Comparison of ENCODE assay signal across 8 mouse cellular contexts in genomic region chr2:59611831-59612732, GRCm38 (mm10). TPM values are rescaled to one million over a fixed set of nuclear protein-coding genes. Genes with fewer than 3 reads are reported as not detected.
A peak's percentile ranks its signal among the peaks of the same experiment; 100 is the strongest.
DNase-seq lines count a peak whose midpoint lies in the region; ATAC-seq and TF ChIP-seq lines count a peak whose summit lies in the region.

Gene Tanc1 (plus strand): TSS chr2:59612042.

- no peak for ATAC-seq in erythroblast, adult 5-6 weeks (replicated peaks; ENCODE audit: low FRiP score, poor library complexity, severe bottlenecking)
- ATAC-seq in embryonic facial prominence, embryonic 12.5 days (ENCODE audit: insufficient number of reproducible peaks, insufficient read depth, low FRiP score, low TSS enrichment) = peak; percentile 91
- peak; percentile 83 for ATAC-seq in limb, embryonic 14.5 days (ENCODE audit: low FRiP score, low read depth)
- peak; percentile 91 for ATAC-seq in midbrain, embryonic 15.5 days (replicated peaks)

- DNase-seq in heart, adult 8-10 months (ENCODE audit: low spot score) = peak; percentile 87
- DNase-seq in kidney, adult 8-10 months = peak; percentile 89 to 91
- peak; percentile 81 for DNase-seq in limb, embryonic 14.5 days (ENCODE audit: low spot score)
- DNase-seq in spleen, postnatal 10 days (ENCODE audit: low spot score in 2 of 2) = peak; percentile 17 to 63

- H3K36me3 ChIP-seq in erythroblast, embryonic 14.5 days (ENCODE audit: control insufficient read depth) = no peaks in the 10 kb centered on the region
- H3K36me3 ChIP-seq in embryonic facial prominence, embryonic 12.5 days = no peaks in the 10 kb centered on the region
- no peaks in the 10 kb centered on the region for H3K36me3 ChIP-seq in limb, embryonic 14.5 days (ENCODE audit: control insufficient read depth, insufficient read depth, low read length)
- H3K36me3 ChIP-seq in midbrain, embryonic 15.5 days (replicated peaks) = no peaks in the 10 kb centered on the region

- peak within 1 kb of the TSS; percentile 97 for H3K27ac ChIP-seq in embryonic facial prominence, embryonic 12.5 days
- peak within 1 kb of the TSS; percentile 88 for H3K27ac ChIP-seq in limb, embryonic 14.5 days (replicated peaks; ENCODE audit: low read depth, low read length)
- peak within 1 kb of the TSS; percentile 63 for H3K27ac ChIP-seq in midbrain, embryonic 15.5 days

- under 1% methylated on average over 86 of the region's 99 CpGs for WGBS in embryonic facial prominence, embryonic 12.5 days
- WGBS in limb, embryonic 14.5 days = 1% methylated on average over 73 of the region's 99 CpGs
- WGBS in midbrain, embryonic 15.5 days = under 1% methylated on average over 97 of the region's 99 CpGs

- peak within 1 kb of the TSS; percentile 86 for H3K4me2 ChIP-seq in embryonic facial prominence, embryonic 12.5 days (replicated peaks)
- H3K4me2 ChIP-seq in limb, embryonic 14.5 days (replicated peaks; ENCODE audit: low read depth, low read length, severe bottlenecking) = peak within 1 kb of the TSS; percentile 89
- H3K4me2 ChIP-seq in midbrain, embryonic 15.5 days = peak within 1 kb of the TSS; percentile 100

- H3K4me1 ChIP-seq in erythroblast, embryonic 14.5 days (ENCODE audit: control insufficient read depth) = no peaks in the 10 kb centered on the region; the same call in 1 of the 2 replicates
- peaks cover 60% of the 10 kb centered on the region for H3K4me1 ChIP-seq in embryonic facial prominence, embryonic 12.5 days
- H3K4me1 ChIP-seq in limb, embryonic 14.5 days (ENCODE audit: control insufficient read depth, insufficient read depth, low read length) = peaks cover 60% of the 10 kb centered on the region
- H3K4me1 ChIP-seq in midbrain, embryonic 15.5 days = peaks cover 28% of the 10 kb centered on the region

- H3K9me3 ChIP-seq in erythroblast, embryonic 14.5 days (ENCODE audit: control insufficient read depth, low read length) = no peaks in the 10 kb centered on the region; the same call in 1 of the 2 replicates
- no peaks in the 10 kb centered on the region for H3K9me3 ChIP-seq in embryonic facial prominence, embryonic 12.5 days
- H3K9me3 ChIP-seq in limb, embryonic 14.5 days (ENCODE audit: control insufficient read depth, low read length) = no peaks in the 10 kb centered on the region
- no peaks in the 10 kb centered on the region for H3K9me3 ChIP-seq in midbrain, embryonic 15.5 days

- H3K9ac ChIP-seq in embryonic facial prominence, embryonic 12.5 days = peak within 1 kb of the TSS; percentile 88
- H3K9ac ChIP-seq in limb, embryonic 14.5 days (ENCODE audit: low read depth, low read length, severe bottlenecking) = peak within 1 kb of the TSS; percentile 88
- H3K9ac ChIP-seq in midbrain, embryonic 15.5 days = peak within 1 kb of the TSS; percentile 43

- 0 out of 2 replicates have a peak, but pooled peaks have one; percentile 40 for TF ChIP-seq POLR2A in limb, embryonic 14.5 days (IDR thresholded peaks at IDR 0.05; ENCODE audit: borderline replicate concordance, extremely low read depth, insufficient read depth, insufficient read length)

- H3K4me3 ChIP-seq in erythroblast, embryonic 14.5 days (replicated peaks) = peak within 1 kb of the TSS; percentile 59
- H3K4me3 ChIP-seq in embryonic facial prominence, embryonic 12.5 days = peak within 1 kb of the TSS; percentile 84
- H3K4me3 ChIP-seq in limb, embryonic 14.5 days (replicated peaks; ENCODE audit: low read length) = peak within 1 kb of the TSS; percentile 94
- H3K4me3 ChIP-seq in midbrain, embryonic 15.5 days = peak within 1 kb of the TSS; percentile 55

- peaks cover 59% of the 10 kb centered on the region for H3K27me3 ChIP-seq in erythroblast, embryonic 14.5 days (ENCODE audit: control insufficient read depth)
- no peaks in the 10 kb centered on the region for H3K27me3 ChIP-seq in embryonic facial prominence, embryonic 12.5 days
- no peaks in the 10 kb centered on the region for H3K27me3 ChIP-seq in limb, embryonic 14.5 days (ENCODE audit: control insufficient read depth, insufficient read depth, low read length)
- H3K27me3 ChIP-seq in midbrain, embryonic 15.5 days (replicated peaks) = peaks cover 33% of the 10 kb centered on the region

RNA-seq across cellular contexts. Expression of gene Tanc1, which starts in this region (rescaled TPM):
- polyA plus RNA-seq in erythroblast, embryonic 14.5 days (2012) = 0.01 TPM in 2 replicates
- total RNA-seq in erythroblast, adult 5-6 weeks (2015; ENCODE audit: low replicate concordance) = 0.84 and 3.3 TPM in 2 replicates
- total RNA-seq in erythroblast, adult 5-6 weeks (2017; ENCODE audit: low replicate concordance) = 1.1 and 3.4 TPM in 2 replicates
- polyA plus RNA-seq in embryonic facial prominence, embryonic 12.5 days (2016; fragmentation: Nextera tagmentation; extraction: Ambion mirVana) = 36.5 and 37.5 TPM in 2 replicates
- 10 to 100 TPM; 21.4 to 25.3 (median 24.6) TPM for total RNA-seq in heart, adult 8-10 months (2022)
- polyA plus RNA-seq in limb, embryonic 14.5 days (2012; rRNA removed) = 23.4 and 24.1 TPM in 2 replicates
- polyA plus RNA-seq in limb, embryonic 14.5 days (2014; fragmentation: Nextera tagmentation; extraction: Ambion mirVana) = 35.3 and 38.0 TPM in 2 replicates
- polyA plus RNA-seq in midbrain, embryonic 15.5 days (2015; fragmentation: Nextera tagmentation; extraction: Ambion mirVana) = 6.0 and 6.8 TPM in 2 replicates

Comparison
In these comparisons a context has a peak if more than half of its experiments do, and no peak if none do; other contexts are left out.
1. RNA of gene Tanc1 (total RNA-seq): 21.4 to 25.3 TPM in heart, adult 8-10 months; 0.84 to 3.4 TPM in erythroblast, adult 5-6 weeks; every median in the first group is over 4 times any median in the second.
2. DNase-seq: peak in every context shown above with its lines; median percentile 90 in kidney, adult 8-10 months; 87 in heart, adult 8-10 months; 81 in limb, embryonic 14.5 days; 40 in spleen, postnatal 10 days.
3. Peak in every context shown above with its lines, with median percentiles within 50 percentile points of each other: H3K4me3 ChIP-seq, H3K27ac ChIP-seq, H3K4me2 ChIP-seq and H3K9ac ChIP-seq.